Comparison of ENCODE assay signal across 13 mouse cellular contexts in genomic region chr9:116216677-116217076, GRCm38 (mm10). TPM values are rescaled to one million over a fixed set of nuclear protein-coding genes. Genes with fewer than 3 reads are reported as not detected.
A peak's percentile ranks its signal among the peaks of the same experiment; 100 is the strongest.
DNase-seq lines count a peak whose midpoint lies in the region; ATAC-seq lines count a peak whose summit lies in the region.
"Had no signal": no experiment of that assay in that cellular context is flagged by ENCODE, and none has a peak within 500 bp of the region (broad histone marks: within the 10 kb centered on the region; RNA-seq: fewer than 3 reads in every experiment).

No protein-coding gene starts in this region.

- peak; percentile 42 for DNase-seq in thymus, postnatal 0 days (ENCODE audit: low spot score)
- DNase-seq in thymus, postnatal 10 days (ENCODE audit: low spot score in 2 of 2) = no peak
- peak; percentile 57 for DNase-seq in T-cell, adult 2 months (ENCODE audit: low spot score)
- DNase-seq in spleen, postnatal 36 days (ENCODE audit: low spot score in 2 of 2) = peak; percentile 88 to 91
- no peak for DNase-seq in gastrocnemius, postnatal 25 days
- DNase-seq in frontal cortex, adult 2 months (ENCODE audit: extremely low spot score in 1 of 2, low spot score in 1 of 2) = no peak
- no peak for DNase-seq in right cerebral cortex, postnatal 4 days
- DNase-seq: adrenal gland, adult 2 months; cerebellum, adult 9-10 months; heart, postnatal 36 days had no signal

- ATAC-seq in monocyte, adult 5-6 weeks (replicated peaks; ENCODE audit: insufficient number of reproducible peaks, low FRiP score, low TSS enrichment, poor library complexity, severe bottlenecking) = peak; percentile 60
- ATAC-seq: forebrain, embryonic 16.5 days; inflammation-experienced regulatory T-cells, adult 6 months had no signal

RNA-seq across cellular contexts. Expression of gene Tgfbr2, which starts 41.5 kb away (rescaled TPM):
- polyA plus RNA-seq in thymus, postnatal 0 days (2015; fragmentation: Nextera tagmentation; extraction: Ambion mirVana) = 21.0 and 22.0 TPM in 2 replicates
- total RNA-seq in monocyte, adult 5-6 weeks (2017) = 87.0 to 88.7 TPM (median 88.0 TPM) in 3 replicates
- 10 to 100 TPM; 18.8 to 20.3 TPM for total RNA-seq in gastrocnemius, postnatal 25 days (2021)
- 9.1 and 11.5 TPM in 2 replicates for polyA plus RNA-seq in frontal cortex, adult 2 months (2012; rRNA removed)

Comparison
In these comparisons a context has a peak if more than half of its experiments do, and no peak if none do; other contexts are left out.
1. DNase-seq: peak in thymus, postnatal 0 days (single experiment), T-cell, adult 2 months (single experiment) and spleen, postnatal 36 days (2 of 2); none in thymus, postnatal 10 days (0 of 2), gastrocnemius, postnatal 25 days (single experiment), frontal cortex, adult 2 months (0 of 2) and right cerebral cortex, postnatal 4 days (single experiment).